Mouse (Mus musculus) hindbrain, embryonic 13.5 days (tissue): Measurements from ENCODE around the gene Gkn2. TPM values are rescaled to one million over a fixed set of nuclear protein-coding genes. Genes with fewer than 3 reads are reported as not detected.

Experiments
- ATAC-seq: fragments of 200-750 bp; cut with Nextera tagmentation; 2 replicates; pipeline ENCODE4 v1.8.0; 2017; ENCODE audit warnings: moderate TSS enrichment; ENCODE audit not compliant: low FRiP score
- H3K27ac ChIP-seq: fragments of 300-500 bp; sonication (generic); 2 replicates; pipeline ENCODE4 v1.5.1; 2015; ENCODE audit warnings: inconsistent platforms, mild to moderate bottlenecking, moderate library complexity
- H3K27me3 ChIP-seq: fragments of 300-500 bp; sonication (generic); 2 replicates; pipeline ENCODE4 v1.6.1; 2015; ENCODE audit warnings: mild to moderate bottlenecking, inconsistent platforms
- H3K36me3 ChIP-seq: fragments of 300-500 bp; sonication (generic); 2 replicates; pipeline ENCODE4 v1.6.1; 2015; ENCODE audit warnings: mild to moderate bottlenecking, inconsistent platforms
- H3K4me1 ChIP-seq: fragments of 300-500 bp; sonication (generic); replicated peaks from 2 replicates; pipeline ENCODE4 v1.6.1; 2015; ENCODE audit warnings: inconsistent platforms
- H3K4me2 ChIP-seq: fragments of 300-500 bp; sonication (generic); 2 replicates; pipeline ENCODE4 v1.6.1; 2015; ENCODE audit warnings: inconsistent platforms, mild to moderate bottlenecking, moderate library complexity
- H3K4me3 ChIP-seq: fragments of 300-500 bp; sonication (generic); 2 replicates; pipeline ENCODE4 v1.5.1; 2015; ENCODE audit warnings: mild to moderate bottlenecking, inconsistent platforms
- H3K9ac ChIP-seq: fragments of 300-500 bp; sonication (generic); 2 replicates; pipeline ENCODE4 v1.6.1; 2015; ENCODE audit warnings: mild to moderate bottlenecking, inconsistent platforms
- H3K9me3 ChIP-seq: fragments of 300-500 bp; sonication (generic); 2 replicates; pipeline ENCODE4 v1.6.1; 2016; ENCODE audit warnings: inconsistent platforms
- WGBS: fragments of 180-500 bp; shearing (Covaris S2); methylation state at CpG from one replicate; pipeline ENCODE4 v1.1.7; 2015; 5-methylcytosine and 5-hydroxymethylcytosine counted together
- polyA plus RNA-seq: library from polyadenylated mRNA; unstranded; fragments of >200 nt; fragmentation: Nextera tagmentation; extraction: Ambion mirVana; gene quantifications from 2 replicates; pipeline ENCODE4 v1.2.1, GENCODE M21; 2015

Gkn2 gene
- polyA plus RNA-seq, 1 experiment from 2014 or later: not detected

DNA sequence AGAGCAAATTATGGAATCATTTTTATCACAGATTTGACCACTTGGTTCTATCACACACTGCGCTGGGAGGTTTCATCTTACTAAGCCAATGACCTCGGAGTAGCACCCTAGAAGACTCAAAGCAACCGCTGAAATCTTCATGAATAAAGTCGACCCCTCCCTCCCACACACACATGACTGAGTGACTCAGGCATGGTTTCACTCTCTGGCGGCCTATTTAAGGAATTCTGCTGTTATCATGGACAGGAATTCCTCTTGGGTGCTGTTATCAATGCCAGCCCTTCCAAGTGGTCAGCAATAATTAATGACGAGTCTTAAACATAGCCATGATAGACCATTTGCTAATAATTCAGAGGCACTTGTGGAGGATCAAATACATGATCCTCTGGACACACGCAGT lies 49.1 kb downstream of the Gkn2 start:
- ATAC-seq: no peak
- Histone ChIP-seq H3K36me3 (no peaks in the 10 kb centered on the region), H3K4me3 (no peak overlapping the region), H3K27ac (no peak overlapping the region), H3K4me2 (no peak overlapping the region), H3K9me3 (no peaks in the 10 kb centered on the region), H3K9ac (no peak overlapping the region), H3K27me3 (0 out of 2 replicates have a peak, but pooled peaks cover 2% of the 10 kb centered on the region), H3K4me1 (0 out of 2 replicates have a peak, but pooled peaks cover 4% of the 10 kb centered on the region)
- WGBS: 85% methylated on average over 7 of the region's 7 CpGs

DNA sequence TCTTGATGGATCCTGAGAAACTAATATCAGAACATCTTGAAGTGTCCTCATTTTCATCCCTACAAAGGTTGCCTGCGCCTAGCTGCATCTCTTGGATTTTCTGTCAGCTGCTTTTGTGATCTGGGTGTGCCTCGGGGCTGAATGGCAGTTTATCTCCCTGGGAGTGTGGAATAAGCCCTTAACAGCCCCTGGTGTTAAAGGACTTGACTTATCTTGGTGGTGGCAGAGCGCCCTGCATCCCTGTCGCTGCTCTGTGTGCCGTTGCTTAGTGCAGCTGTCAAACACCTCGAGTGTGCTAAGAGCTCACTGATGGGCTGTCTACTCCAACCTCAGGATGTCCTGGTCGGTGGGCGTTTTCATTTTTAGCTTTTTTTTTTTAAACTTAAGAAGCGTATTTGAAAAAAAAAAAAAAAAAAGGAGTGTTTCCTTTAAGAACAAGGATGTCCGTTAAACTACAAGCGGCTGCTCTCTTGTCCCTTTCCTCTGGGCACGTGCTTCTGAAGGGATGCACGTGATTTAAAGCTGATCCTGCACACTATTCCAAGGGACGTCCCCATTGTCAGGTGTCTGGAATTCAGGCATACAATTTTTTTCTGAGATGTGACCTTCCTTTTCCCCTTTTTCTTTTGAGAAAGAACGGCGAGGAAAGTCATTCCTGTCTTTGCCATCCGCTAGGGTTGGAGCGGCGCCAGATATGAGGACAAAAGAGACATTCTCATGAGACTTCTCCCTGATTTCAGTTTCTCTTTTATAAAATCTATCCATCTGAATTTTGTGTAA lies 51.1 kb downstream of the Gkn2 start:
- Histone ChIP-seq H3K27ac (no peak overlapping the region), H3K36me3 (no peaks in the 10 kb centered on the region), H3K4me1 (0 out of 2 replicates have a peak, but pooled peaks cover 4% of the 10 kb centered on the region), H3K4me2 (peak overlapping the region; percentile 31), H3K9ac (no peak overlapping the region), H3K9me3 (no peaks in the 10 kb centered on the region), H3K4me3 (no peak overlapping the region), H3K27me3 (0 out of 2 replicates have a peak, but pooled peaks cover 2% of the 10 kb centered on the region)
- ATAC-seq: no peak
- 58% methylated on average over 19 of the region's 19 CpGs for WGBS

DNA sequence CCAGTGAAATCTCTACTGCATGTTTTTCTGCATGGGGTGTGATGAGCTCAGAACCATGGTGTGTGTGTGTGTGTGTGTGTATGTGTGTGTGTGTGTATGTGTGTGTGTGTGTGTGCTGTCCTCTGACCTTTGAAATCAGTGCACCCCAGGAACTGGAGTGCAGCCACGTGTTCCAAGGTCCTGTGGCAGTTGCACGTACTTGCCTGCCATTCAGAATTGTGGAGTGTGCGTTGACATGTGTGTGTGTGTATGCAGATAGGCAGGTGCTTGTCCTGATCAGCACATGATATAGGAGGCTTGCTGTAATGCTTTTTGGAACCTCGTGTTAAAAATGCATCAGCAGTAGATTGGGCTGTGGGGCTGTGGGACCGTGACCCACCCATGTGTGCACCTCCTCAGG lies 53.8 kb downstream of the Gkn2 start:
- 85% methylated on average over 5 of the region's 5 CpGs for WGBS
- H3K4me2 ChIP-seq: no peak overlapping the region

DNA sequence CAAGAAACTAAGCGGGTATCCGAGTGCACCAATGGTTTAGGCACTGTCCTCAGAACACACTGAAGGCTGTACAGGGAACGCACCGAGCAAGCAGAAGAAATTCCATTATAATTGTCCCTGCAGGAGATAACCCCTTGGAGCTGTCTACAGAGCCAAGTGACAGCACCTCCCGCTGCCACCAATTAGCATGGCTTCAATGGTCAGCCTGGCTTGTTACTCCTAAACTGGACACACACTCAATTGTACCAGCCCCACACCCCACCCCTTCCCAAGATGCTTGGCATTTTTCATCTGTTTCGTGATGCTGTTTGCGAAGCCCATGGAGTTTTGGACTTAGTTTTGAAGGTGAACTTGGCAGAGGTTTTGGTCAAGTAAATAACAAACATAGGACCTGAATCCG lies 54.5 kb downstream of the Gkn2 start:
- H3K9ac ChIP-seq: no peak overlapping the region
- 52% methylated on average over 8 of the region's 8 CpGs for WGBS

More for the DNA sequence above, 53.8 kb downstream of the Gkn2 start:
- H3K27ac ChIP-seq: no peak overlapping the region
- no peak overlapping the region for H3K9ac ChIP-seq
- no peak for ATAC-seq
- H3K36me3 ChIP-seq: no peaks in the 10 kb centered on the region
- no peak overlapping the region for H3K4me3 ChIP-seq
- no peaks in the 10 kb centered on the region for H3K9me3 ChIP-seq
- 0 out of 2 replicates have a peak, but pooled peaks cover 4% of the 10 kb centered on the region for H3K4me1 ChIP-seq
- no peaks in the 10 kb centered on the region for H3K27me3 ChIP-seq

DNA sequence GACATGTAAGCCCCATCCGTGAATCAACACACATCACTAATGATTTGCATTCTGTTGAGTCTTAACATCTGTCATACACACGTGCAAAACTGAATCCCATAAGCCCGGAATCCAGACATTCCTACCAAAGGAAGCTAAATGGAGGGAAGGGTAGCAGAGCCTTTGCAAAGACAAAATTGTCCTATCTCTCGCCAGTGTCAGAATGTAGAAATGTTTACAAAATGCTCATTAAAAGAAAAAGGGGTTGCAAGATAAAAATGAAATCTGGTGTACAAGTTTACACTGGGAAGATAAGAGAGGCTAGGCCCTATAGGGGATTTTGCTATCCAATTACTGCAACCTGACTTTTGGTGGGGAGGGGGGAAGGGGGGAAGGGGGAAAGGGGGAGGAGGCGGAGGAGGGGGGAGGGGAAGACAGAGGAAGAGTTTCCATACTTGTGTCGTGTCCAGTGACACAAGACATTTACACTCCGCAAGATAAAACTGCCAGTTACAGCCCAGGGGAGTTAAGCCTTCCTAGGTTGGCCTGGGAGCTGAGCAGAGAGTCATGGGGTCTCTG lies 55.4 kb downstream of the Gkn2 start, which contains the start of gene Bmp10:
Bmp10 (plus strand) TSS at position 508 of the 558 bp plus-strand sequence.
- Histone ChIP-seq H3K27me3 (no peaks in the 10 kb centered on the region), H3K9ac (no peak within 1 kb of the TSS), H3K9me3 (no peaks in the 10 kb centered on the region), H3K4me1 (0 out of 2 replicates have a peak, but pooled peaks cover 4% of the 10 kb centered on the region), H3K4me2 (no peak within 1 kb of the TSS), H3K36me3 (no peaks in the 10 kb centered on the region), H3K4me3 (no peak within 1 kb of the TSS), H3K27ac (no peak within 1 kb of the TSS)
- WGBS: 81% methylated on average over 7 of the region's 7 CpGs
- ATAC-seq: no peak

More for the DNA sequence above, 54.5 kb downstream of the Gkn2 start:
- Histone ChIP-seq H3K4me3 (no peak overlapping the region), H3K9me3 (no peaks in the 10 kb centered on the region), H3K27ac (no peak overlapping the region), H3K36me3 (no peaks in the 10 kb centered on the region), H3K4me2 (no peak overlapping the region), H3K4me1 (0 out of 2 replicates have a peak, but pooled peaks cover 4% of the 10 kb centered on the region), H3K27me3 (no peaks in the 10 kb centered on the region)
- ATAC-seq: no peak

Other genes with a start within 250 kb of the Gkn2 start
- 3.5 and 3.8 TPM in 2 replicates for gene Antxr1, start 37.5 kb upstream of the Gkn2 start, polyA plus RNA-seq
- not detected in 2 replicates for gene Gkn1, start 22.4 kb upstream of the Gkn2 start, polyA plus RNA-seq
- 0.23 and 0.40 TPM in 2 replicates for gene Gkn3, start 15.6 kb downstream of the Gkn2 start, polyA plus RNA-seq
- not detected in 2 replicates for gene Bmp10, start 55.6 kb downstream of the Gkn2 start, polyA plus RNA-seq
- gene Arhgap25, start 159.9 kb downstream of the Gkn2 start, polyA plus RNA-seq: 1.6 and 2.4 TPM in 2 replicates
- 2.2 and 3.1 TPM in 2 replicates for gene Prokr1, start 217.4 kb downstream of the Gkn2 start, polyA plus RNA-seq